Mouse (Mus musculus) midbrain, postnatal 0 days (tissue): ENCODE results near the gene Rad51b. TPM values are rescaled to one million over a fixed set of nuclear protein-coding genes. Genes with fewer than 3 reads are reported as not detected.

Source experiments
- ATAC-seq: fragments of 200-750 bp; cut with Nextera tagmentation; 2 replicates; pipeline ENCODE4 v1.8.0; 2017; ENCODE audit warnings: moderate number of reproducible peaks, mild to moderate bottlenecking, moderate TSS enrichment, moderate library complexity; ENCODE audit not compliant: low FRiP score
- DNase-seq: peaks from one replicate; pipeline ENCODE4 v3.0.0-alpha.2; 2015; ENCODE audit warnings: low spot score
- H3K27ac ChIP-seq: fragments of 300-500 bp; sonication (generic); 2 replicates; pipeline ENCODE4 v1.5.1; 2014; ENCODE audit warnings: low read depth, mild to moderate bottlenecking, low read length, mixed read lengths
- H3K27me3 ChIP-seq: fragments of 300-500 bp; sonication (generic); 2 replicates; pipeline ENCODE4 v1.6.1; 2014; ENCODE audit warnings: low read length, control low read depth, mixed read lengths; ENCODE audit not compliant: insufficient read depth
- H3K36me3 ChIP-seq: fragments of 300-500 bp; sonication (generic); 2 replicates; pipeline ENCODE4 v1.6.1; 2014; ENCODE audit warnings: low read length, control low read depth, mixed read lengths; ENCODE audit not compliant: insufficient read depth
- H3K4me1 ChIP-seq: fragments of 300-500 bp; sonication (generic); 2 replicates; pipeline ENCODE4 v1.6.1; 2014; ENCODE audit warnings: mild to moderate bottlenecking, control low read depth, antibody characterized with exemption, low read length, mixed read lengths; ENCODE audit not compliant: insufficient read depth
- H3K4me2 ChIP-seq: fragments of 300-500 bp; sonication (generic); 2 replicates; pipeline ENCODE4 v1.6.1; 2014; ENCODE audit warnings: low read depth, mild to moderate bottlenecking, low read length, mixed read lengths; ENCODE audit not compliant: poor library complexity, severe bottlenecking
- H3K4me3 ChIP-seq: fragments of 300-500 bp; sonication (generic); 2 replicates; pipeline ENCODE4 v1.5.1; 2014; ENCODE audit warnings: low read depth, mild to moderate bottlenecking, low read length, moderate library complexity
- H3K9ac ChIP-seq: fragments of 300-500 bp; sonication (generic); replicated peaks from 2 replicates; pipeline ENCODE4 v1.6.1; 2014; ENCODE audit warnings: mild to moderate bottlenecking, low read length, moderate library complexity, mixed read lengths; ENCODE audit not compliant: poor library complexity, severe bottlenecking
- H3K9me3 ChIP-seq: fragments of 300-500 bp; sonication (generic); 2 replicates; pipeline ENCODE4 v1.6.1; 2016; ENCODE audit warnings: low read length, control low read depth
- CTCF ChIP-seq: IDR thresholded peaks from 2 replicates; pipeline ENCODE4 v1.5.1; 2016; ENCODE audit warnings: antibody characterized with exemption, mild to moderate bottlenecking
- WGBS: fragments of 180-500 bp; shearing (Covaris S2); extraction: QIAGEN DNeasy Blood & Tissue Kit; methylation state at CpG from one replicate; pipeline ENCODE4 v1.1.7; 2014; 5-methylcytosine and 5-hydroxymethylcytosine counted together
- polyA plus RNA-seq: library from polyadenylated mRNA; unstranded; fragments of >200 nt; fragmentation: Nextera tagmentation; extraction: Ambion mirVana; gene quantifications from 2 replicates; pipeline ENCODE4 v1.2.1, GENCODE M21; 2015
- total RNA-seq: library from RNA; depleted of rRNA; stranded (reverse); fragments of >200 nt; gene quantifications from 2 replicates; pipeline ENCODE4 v1.2.3, GENCODE M21; 2014

The Rad51b gene
- total and polyA plus RNA-seq, 2 experiments from 2014 or later, result 0.22 to 0.74 TPM

- H3K9ac ChIP-seq, result no peak overlapping the region
- ATAC-seq, result no peak
Observed at GRCm38 (mm10) chr12:79372697-79373096, 75.6 kb downstream of the Rad51b start.

GRCm38 (mm10) chr12:79377378-79377777, 80.3 kb downstream of the Rad51b start:
- H3K4me1 ChIP-seq, result no peaks in the 10 kb centered on the region
- H3K36me3 ChIP-seq, result no peaks in the 10 kb centered on the region
- DNase-seq, result no peak
- WGBS, result 90% methylated on average over 1 of the region's 1 CpGs
- no peak for ATAC-seq
- H3K4me2 ChIP-seq, result no peak overlapping the region
- H3K27ac ChIP-seq, result no peak overlapping the region
- H3K9me3 ChIP-seq, result no peaks in the 10 kb centered on the region
- H3K9ac ChIP-seq, result no peak overlapping the region
- no peaks in the 10 kb centered on the region for H3K27me3 ChIP-seq
- H3K4me3 ChIP-seq, result no peak overlapping the region
- TF ChIP-seq CTCF, result no peak

More at GRCm38 (mm10) chr12:79372697-79373096, 75.6 kb downstream of the Rad51b start:
- no peaks in the 10 kb centered on the region for H3K36me3 ChIP-seq
- TF ChIP-seq CTCF, result no peak
- no peaks in the 10 kb centered on the region for H3K4me1 ChIP-seq
- H3K4me3 ChIP-seq, result no peak overlapping the region
- no peak overlapping the region for H3K27ac ChIP-seq
- H3K9me3 ChIP-seq, result no peaks in the 10 kb centered on the region
- H3K4me2 ChIP-seq, result no peak overlapping the region
- 77% methylated on average over 5 of the region's 5 CpGs for whole genome bisulfite sequencing
- H3K27me3 ChIP-seq, result no peaks in the 10 kb centered on the region
- DNase-seq, result no peak

- Histone ChIP-seq H3K4me2 (no peak overlapping the region), H3K4me3 (no peak overlapping the region), H3K9ac (no peak overlapping the region), H3K4me1 (no peaks in the 10 kb centered on the region), H3K27ac (no peak overlapping the region), H3K9me3 (no peaks in the 10 kb centered on the region), H3K36me3 (no peaks in the 10 kb centered on the region), H3K27me3 (no peaks in the 10 kb centered on the region)
- no peak for TF ChIP-seq CTCF
- 58% methylated on average over 4 of the region's 4 CpGs for WGBS
- no peak for ATAC-seq
- no peak for DNase-seq
Observed at GRCm38 (mm10) chr12:79377861-79378260, 80.8 kb downstream of the Rad51b start.

GRCm38 (mm10) chr12:79380190-79380589, 83.1 kb downstream of the Rad51b start:
- no peak overlapping the region for H3K9ac ChIP-seq
- no peaks in the 10 kb centered on the region for H3K27me3 ChIP-seq
- H3K27ac ChIP-seq, result no peak overlapping the region
- no peak overlapping the region for H3K4me2 ChIP-seq
- TF ChIP-seq CTCF, result no peak
- H3K9me3 ChIP-seq, result no peaks in the 10 kb centered on the region
- ATAC-seq (no peak), DNase-seq (no peak)
- no peaks in the 10 kb centered on the region for H3K36me3 ChIP-seq
- H3K4me3 ChIP-seq, result no peak overlapping the region
- WGBS, result 87% methylated on average over 1 of the region's 1 CpGs
- no peaks in the 10 kb centered on the region for H3K4me1 ChIP-seq

GRCm38 (mm10) chr12:79381489-79381888, 84.4 kb downstream of the Rad51b start:
- WGBS, result 82% methylated on average over 3 of the region's 3 CpGs
- H3K4me3 ChIP-seq, result no peak overlapping the region
- DNase-seq (no peak), ATAC-seq (no peak)
- H3K9ac ChIP-seq, result no peak overlapping the region
- TF ChIP-seq CTCF, result no peak
- no peak overlapping the region for H3K4me2 ChIP-seq
- no peaks in the 10 kb centered on the region for H3K4me1 ChIP-seq
- no peaks in the 10 kb centered on the region for H3K36me3 ChIP-seq
- no peaks in the 10 kb centered on the region for H3K27me3 ChIP-seq
- H3K9me3 ChIP-seq, result no peaks in the 10 kb centered on the region
- no peak overlapping the region for H3K27ac ChIP-seq

GRCm38 (mm10) chr12:79382416-79382815, 85.3 kb downstream of the Rad51b start:
- Histone ChIP-seq H3K4me1 (no peaks in the 10 kb centered on the region), H3K9ac (no peak overlapping the region), H3K9me3 (no peaks in the 10 kb centered on the region), H3K4me3 (no peak overlapping the region), H3K27me3 (no peaks in the 10 kb centered on the region), H3K27ac (no peak overlapping the region), H3K36me3 (no peaks in the 10 kb centered on the region), H3K4me2 (no peak overlapping the region)
- ATAC-seq (no peak), DNase-seq (peak; percentile 6)
- WGBS, result 41% methylated on average over 2 of the region's 2 CpGs
- TF ChIP-seq CTCF, result no peak
